Mouse (Mus musculus) limb, embryonic 14.5 days (tissue): ENCODE data around the gene Arhgef28. TPM values are rescaled to one million over a fixed set of nuclear protein-coding genes. Genes with fewer than 3 reads are reported as not detected.

Source experiments
- ATAC-seq: fragments of 200-750 bp; cut with Nextera tagmentation; 2 replicates; pipeline ENCODE4 v1.8.0; 2017; ENCODE audit warnings: low read depth, moderate number of reproducible peaks, moderate TSS enrichment; ENCODE audit not compliant: low FRiP score
- DNase-seq: peaks from one replicate; pipeline ENCODE4 v3.0.0-alpha.2; 2015; ENCODE audit warnings: low spot score
- H3K27ac ChIP-seq: fragments of 300-500 bp; sonication (generic); replicated peaks from 2 replicates; pipeline ENCODE4 v1.5.1; 2014; ENCODE audit warnings: low read depth, mild to moderate bottlenecking, low read length, moderate library complexity, mixed read lengths
- H3K27me3 ChIP-seq: fragments of 300-500 bp; sonication (generic); 2 replicates; pipeline ENCODE4 v1.6.1; 2014; ENCODE audit warnings: low read length, mixed read lengths; ENCODE audit not compliant: control insufficient read depth, insufficient read depth
- H3K36me3 ChIP-seq: fragments of 300-500 bp; sonication (generic); 2 replicates; pipeline ENCODE4 v1.6.1; 2014; ENCODE audit warnings: mild to moderate bottlenecking, low read length, moderate library complexity, mixed read lengths; ENCODE audit not compliant: control insufficient read depth, insufficient read depth
- H3K4me1 ChIP-seq: fragments of 300-500 bp; sonication (generic); 2 replicates; pipeline ENCODE4 v1.6.1; 2014; ENCODE audit warnings: antibody characterized with exemption, low read length, mixed read lengths; ENCODE audit not compliant: control insufficient read depth, insufficient read depth
- H3K4me2 ChIP-seq: fragments of 300-500 bp; sonication (generic); replicated peaks from 2 replicates; pipeline ENCODE4 v1.6.1; 2014; ENCODE audit warnings: low read depth, mild to moderate bottlenecking, low read length, moderate library complexity; ENCODE audit not compliant: severe bottlenecking
- H3K4me3 ChIP-seq: fragments of 300-500 bp; sonication (generic); replicated peaks from 2 replicates; pipeline ENCODE4 v1.5.1; 2014; ENCODE audit warnings: low read length
- H3K9ac ChIP-seq: fragments of 300-500 bp; sonication (generic); 2 replicates; pipeline ENCODE4 v1.6.1; 2014; ENCODE audit warnings: mild to moderate bottlenecking, low read depth, low read length, moderate library complexity; ENCODE audit not compliant: severe bottlenecking
- H3K9me3 ChIP-seq: fragments of 300-500 bp; sonication (generic); 2 replicates; pipeline ENCODE4 v1.6.1; 2016; ENCODE audit warnings: low read length; ENCODE audit not compliant: control insufficient read depth
- POLR2A ChIP-seq: fragments of 200-500 bp; IDR thresholded peaks from 2 replicates; pipeline ENCODE4 v1.8.0; 2012; ENCODE audit warnings: inconsistent platforms, mild to moderate bottlenecking, moderate library complexity, borderline replicate concordance; ENCODE audit not compliant: insufficient read depth, insufficient read length; ENCODE audit errors: extremely low read depth
- WGBS: fragments of 180-500 bp; shearing (Covaris S2); extraction: QIAGEN DNeasy Blood & Tissue Kit; methylation state at CpG from one replicate; pipeline ENCODE4 v1.1.7; 2014; 5-methylcytosine and 5-hydroxymethylcytosine counted together
- polyA plus RNA-seq, 2 experiments: library from polyadenylated mRNA; depleted of rRNA in 1 of 2; stranded (reverse) in 1 of 2; unstranded in 1 of 2; fragments of >200 nt; fragmentation: Nextera tagmentation in 1 of 2; extraction: Ambion mirVana in 1 of 2; gene quantifications; 2 replicates each; pipeline versions ENCODE4 v1.2.1 to v1.2.3; 2012 to 2014

Gene Arhgef28
- polyA plus RNA-seq, 2 experiments = 8.1 to 12.9 TPM

- no peak overlapping the region for H3K4me2 ChIP-seq
- no peak for DNase-seq
- H3K9ac ChIP-seq = no peak overlapping the region
- H3K9me3 ChIP-seq = no peaks in the 10 kb centered on the region
- no peaks in the 10 kb centered on the region for H3K36me3 ChIP-seq
- no peak overlapping the region for H3K27ac ChIP-seq
- ATAC-seq = no peak
- H3K4me3 ChIP-seq = no peak overlapping the region
- no peaks in the 10 kb centered on the region for H3K4me1 ChIP-seq
- H3K27me3 ChIP-seq = no peaks in the 10 kb centered on the region
- 68% methylated on average over 9 of the region's 9 CpGs for WGBS
- TF ChIP-seq POLR2A = no peak
Observed at GRCm38 (mm10) chr13:98241531-98242282, 35.5 kb upstream of the Arhgef28 start.

DNA sequence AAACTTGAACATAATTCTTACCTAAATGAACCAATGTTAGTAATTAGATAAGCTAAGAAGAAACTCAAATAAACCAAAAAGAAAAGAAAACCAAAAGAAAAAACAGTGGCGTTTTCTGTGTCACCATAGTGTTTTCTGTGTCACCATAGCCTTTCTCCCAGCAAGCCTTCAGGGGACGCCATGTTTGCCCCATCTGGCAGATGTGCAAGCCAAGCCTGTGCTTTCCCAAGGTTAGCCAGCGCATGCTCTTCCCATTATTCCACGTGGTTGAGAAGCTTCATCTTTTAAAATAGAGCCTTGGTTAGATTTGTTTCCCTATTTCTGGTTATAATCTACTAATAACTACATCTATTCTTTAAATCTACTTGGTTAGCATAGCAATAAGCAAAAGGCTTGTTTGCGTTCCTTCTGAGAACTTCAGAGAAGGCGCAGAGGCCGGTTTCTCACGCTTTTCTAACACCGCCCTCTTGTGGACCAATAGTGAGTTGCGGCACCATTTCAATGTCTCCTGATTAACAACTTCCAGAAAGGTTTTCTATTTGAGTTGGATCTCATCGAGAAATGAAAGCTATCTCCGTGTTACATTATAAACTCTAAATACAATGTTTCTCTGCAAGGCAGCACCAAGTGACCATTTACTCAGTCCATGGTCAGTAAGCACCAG lies 33.9 kb upstream of the Arhgef28 start:
- 22% methylated on average over 12 of the region's 12 CpGs for WGBS
- H3K9me3 ChIP-seq = no peaks in the 10 kb centered on the region
- no peak for ATAC-seq
- DNase-seq = peak; percentile 83
- no peak overlapping the region for H3K4me3 ChIP-seq
- H3K4me1 ChIP-seq = no peaks in the 10 kb centered on the region
- H3K27ac ChIP-seq = no peak overlapping the region
- no peak for TF ChIP-seq POLR2A
- H3K27me3 ChIP-seq = no peaks in the 10 kb centered on the region
- no peaks in the 10 kb centered on the region for H3K36me3 ChIP-seq
- no peak overlapping the region for H3K9ac ChIP-seq
- no peak overlapping the region for H3K4me2 ChIP-seq

- no peak overlapping the region for H3K9ac ChIP-seq
- H3K4me3 ChIP-seq = no peak overlapping the region
- no peaks in the 10 kb centered on the region for H3K27me3 ChIP-seq
- no peaks in the 10 kb centered on the region for H3K4me1 ChIP-seq
- H3K4me2 ChIP-seq = no peak overlapping the region
- no peak overlapping the region for H3K27ac ChIP-seq
- H3K9me3 ChIP-seq = no peaks in the 10 kb centered on the region
- ATAC-seq (no peak), DNase-seq (no peak)
- H3K36me3 ChIP-seq = no peaks in the 10 kb centered on the region
- 70% methylated on average over 6 of the region's 6 CpGs for WGBS
- no peak for TF ChIP-seq POLR2A
Observed at GRCm38 (mm10) chr13:98235451-98235850, 29.2 kb upstream of the Arhgef28 start.

- no peak for TF ChIP-seq POLR2A
- no peak overlapping the region for H3K4me3 ChIP-seq
- no peaks in the 10 kb centered on the region for H3K27me3 ChIP-seq
- no peaks in the 10 kb centered on the region for H3K4me1 ChIP-seq
- DNase-seq = no peak
- no peak overlapping the region for H3K9ac ChIP-seq
- no peaks in the 10 kb centered on the region for H3K36me3 ChIP-seq
- 100% methylated on average over 1 of the region's 1 CpGs for WGBS
- no peak overlapping the region for H3K27ac ChIP-seq
- ATAC-seq = no peak
- H3K4me2 ChIP-seq = no peak overlapping the region
- H3K9me3 ChIP-seq = no peaks in the 10 kb centered on the region
Observed at GRCm38 (mm10) chr13:98230511-98230910, 24.3 kb upstream of the Arhgef28 start.

GRCm38 (mm10) chr13:98226225-98226624 lies 20.0 kb upstream of the Arhgef28 start:
- no peak for TF ChIP-seq POLR2A
- ATAC-seq (no peak), DNase-seq (no peak)
- H3K4me3 ChIP-seq = no peak overlapping the region
- H3K4me2 ChIP-seq = no peak overlapping the region
- H3K9me3 ChIP-seq = no peaks in the 10 kb centered on the region
- H3K27me3 ChIP-seq = no peaks in the 10 kb centered on the region
- H3K27ac ChIP-seq = no peak overlapping the region
- H3K36me3 ChIP-seq = no peaks in the 10 kb centered on the region
- no peaks in the 10 kb centered on the region for H3K4me1 ChIP-seq
- no peak overlapping the region for H3K9ac ChIP-seq
- 70% methylated on average over 2 of the region's 2 CpGs for WGBS
